Mouse (Mus musculus) limb, embryonic 12.5 days (tissue): ENCODE results near the gene Cnksr3. TPM values are rescaled to one million over a fixed set of nuclear protein-coding genes. Genes with fewer than 3 reads are reported as not detected.

ENCODE experiments used
- ATAC-seq: fragments of 200-750 bp; cut with Nextera tagmentation; 2 replicates; pipeline ENCODE4 v1.8.0; 2017; ENCODE audit warnings: low read depth, moderate TSS enrichment; ENCODE audit not compliant: insufficient number of reproducible peaks, insufficient read depth, low FRiP score, low TSS enrichment
- H3K27ac ChIP-seq: fragments of 300-500 bp; sonication (generic); 2 replicates; pipeline ENCODE4 v1.5.1; 2016; ENCODE audit warnings: mild to moderate bottlenecking, moderate library complexity
- H3K27me3 ChIP-seq: fragments of 300-500 bp; sonication (generic); 2 replicates; pipeline ENCODE4 v1.6.1; 2016; ENCODE audit warnings: mild to moderate bottlenecking, moderate library complexity
- H3K36me3 ChIP-seq: fragments of 300-500 bp; sonication (generic); 2 replicates; pipeline ENCODE4 v1.6.1; 2016; ENCODE audit warnings: mild to moderate bottlenecking, moderate library complexity
- H3K4me1 ChIP-seq: fragments of 300-500 bp; sonication (generic); replicated peaks from 2 replicates; pipeline ENCODE4 v1.6.1; 2016
- H3K4me2 ChIP-seq: fragments of 300-500 bp; sonication (generic); 2 replicates; pipeline ENCODE4 v1.6.1; 2016; ENCODE audit warnings: mild to moderate bottlenecking, moderate library complexity
- H3K4me3 ChIP-seq: fragments of 300-500 bp; sonication (generic); replicated peaks from 2 replicates; pipeline ENCODE4 v1.5.1; 2016; ENCODE audit warnings: mild to moderate bottlenecking
- H3K9ac ChIP-seq: fragments of 300-500 bp; sonication (generic); replicated peaks from 2 replicates; pipeline ENCODE4 v1.6.1; 2016; ENCODE audit warnings: mild to moderate bottlenecking, moderate library complexity
- H3K9me3 ChIP-seq: fragments of 300-500 bp; sonication (generic); 2 replicates; pipeline ENCODE4 v1.6.1; 2016; ENCODE audit warnings: mild to moderate bottlenecking, moderate library complexity
- WGBS: fragments of 180-500 bp; shearing (Covaris S2); methylation state at CpG from one replicate; pipeline ENCODE4 v1.1.7; 2016; 5-methylcytosine and 5-hydroxymethylcytosine counted together
- polyA plus RNA-seq: library from polyadenylated mRNA; unstranded; fragments of >200 nt; fragmentation: Nextera tagmentation; extraction: Ambion mirVana; gene quantifications from 2 replicates; pipeline ENCODE4 v1.2.1, GENCODE M21; 2016

Cnksr3 gene
- polyA plus RNA-seq, 1 experiment from 2014 or later = 14.4 TPM

GRCm38 (mm10) chr10:7195927-7196326 lies 16.1 kb downstream of the Cnksr3 start:
- H3K27me3 ChIP-seq = no peaks in the 10 kb centered on the region
- H3K9me3 ChIP-seq = no peaks in the 10 kb centered on the region
- H3K27ac ChIP-seq = no peak overlapping the region
- H3K36me3 ChIP-seq = no peaks in the 10 kb centered on the region
- peaks cover 3% of the 10 kb centered on the region for H3K4me1 ChIP-seq
- no peak overlapping the region for H3K4me3 ChIP-seq
- ATAC-seq = no peak
- H3K9ac ChIP-seq = no peak overlapping the region
- 73% methylated on average over 6 of the region's 6 CpGs for WGBS
- no peak overlapping the region for H3K4me2 ChIP-seq

GRCm38 (mm10) chr10:7191721-7192413 lies 20.2 kb downstream of the Cnksr3 start:
- Histone ChIP-seq H3K27ac (no peak overlapping the region), H3K4me1 (peaks cover 14% of the 10 kb centered on the region), H3K36me3 (no peaks in the 10 kb centered on the region), H3K9me3 (no peaks in the 10 kb centered on the region), H3K9ac (no peak overlapping the region), H3K27me3 (no peaks in the 10 kb centered on the region), H3K4me3 (no peak overlapping the region), H3K4me2 (no peak overlapping the region)
- ATAC-seq = no peak
- 85% methylated on average over 9 of the region's 9 CpGs for WGBS

- Histone ChIP-seq H3K9me3 (no peaks in the 10 kb centered on the region), H3K4me2 (no peak overlapping the region), H3K36me3 (no peaks in the 10 kb centered on the region), H3K27me3 (no peaks in the 10 kb centered on the region), H3K9ac (no peak overlapping the region), H3K4me3 (no peak overlapping the region), H3K27ac (no peak overlapping the region), H3K4me1 (peaks cover 16% of the 10 kb centered on the region)
- ATAC-seq = no peak
- 86% methylated on average over 6 of the region's 6 CpGs for WGBS
These were observed 22.8 kb downstream of the Cnksr3 start for GRCm38 (mm10) chr10:7189194-7189593.

GRCm38 (mm10) chr10:7187881-7188280 lies 24.2 kb downstream of the Cnksr3 start:
- no peaks in the 10 kb centered on the region for H3K27me3 ChIP-seq
- H3K9ac ChIP-seq = no peak overlapping the region
- H3K4me3 ChIP-seq = no peak overlapping the region
- no peak for ATAC-seq
- H3K36me3 ChIP-seq = no peaks in the 10 kb centered on the region
- WGBS = 52% methylated on average over 7 of the region's 7 CpGs
- H3K4me2 ChIP-seq = no peak overlapping the region
- H3K27ac ChIP-seq = no peak overlapping the region
- H3K9me3 ChIP-seq = no peaks in the 10 kb centered on the region
- H3K4me1 ChIP-seq = peaks cover 29% of the 10 kb centered on the region

GRCm38 (mm10) chr10:7186992-7187391 lies 25.0 kb downstream of the Cnksr3 start:
- H3K27ac ChIP-seq = no peak overlapping the region
- no peaks in the 10 kb centered on the region for H3K36me3 ChIP-seq
- no peak overlapping the region for H3K4me3 ChIP-seq
- H3K4me2 ChIP-seq = no peak overlapping the region
- no peak for ATAC-seq
- H3K4me1 ChIP-seq = peaks cover 38% of the 10 kb centered on the region
- no peaks in the 10 kb centered on the region for H3K9me3 ChIP-seq
- H3K9ac ChIP-seq = no peak overlapping the region
- WGBS = 87% methylated on average over 5 of the region's 5 CpGs
- no peaks in the 10 kb centered on the region for H3K27me3 ChIP-seq

- H3K36me3 ChIP-seq = no peaks in the 10 kb centered on the region
- H3K4me3 ChIP-seq = no peak overlapping the region
- peaks cover 46% of the 10 kb centered on the region for H3K4me1 ChIP-seq
- no peak overlapping the region for H3K9ac ChIP-seq
- H3K4me2 ChIP-seq = no peak overlapping the region
- no peaks in the 10 kb centered on the region for H3K9me3 ChIP-seq
- H3K27me3 ChIP-seq = no peaks in the 10 kb centered on the region
- ATAC-seq = no peak
- WGBS = 89% methylated on average over 5 of the region's 5 CpGs
- no peak overlapping the region for H3K27ac ChIP-seq
These were observed 26.0 kb downstream of the Cnksr3 start for GRCm38 (mm10) chr10:7186018-7186417.

- H3K27me3 ChIP-seq = no peaks in the 10 kb centered on the region
- H3K27ac ChIP-seq = peak overlapping the region; percentile 85
- peak overlapping the region; percentile 44 for H3K4me2 ChIP-seq
- no peaks in the 10 kb centered on the region for H3K9me3 ChIP-seq
- H3K9ac ChIP-seq = 0 out of 2 replicates have a peak overlapping the region, but pooled peaks have one; percentile 34
- no peak overlapping the region; the same call in 1 of the 2 replicates for H3K4me3 ChIP-seq
- 12% methylated on average over 6 of the region's 6 CpGs for WGBS
- H3K4me1 ChIP-seq = peaks cover 43% of the 10 kb centered on the region
- peak; percentile 91 for ATAC-seq
- H3K36me3 ChIP-seq = no peaks in the 10 kb centered on the region
These were observed 28.8 kb downstream of the Cnksr3 start for GRCm38 (mm10) chr10:7183171-7183631.

- no peaks in the 10 kb centered on the region for H3K9me3 ChIP-seq
- WGBS = 45% methylated on average over 12 of the region's 12 CpGs
- H3K9ac ChIP-seq = 0 out of 2 replicates have a peak overlapping the region, but pooled peaks have one; percentile 34
- peaks cover 41% of the 10 kb centered on the region for H3K4me1 ChIP-seq
- H3K27me3 ChIP-seq = no peaks in the 10 kb centered on the region
- no peak overlapping the region; the same call in 1 of the 2 replicates for H3K4me3 ChIP-seq
- H3K36me3 ChIP-seq = no peaks in the 10 kb centered on the region
- H3K4me2 ChIP-seq = peak overlapping the region; percentile 44
- peak overlapping the region; percentile 85 for H3K27ac ChIP-seq
- no peak; the same call in 1 of the 2 replicates for ATAC-seq
These were observed 29.4 kb downstream of the Cnksr3 start for GRCm38 (mm10) chr10:7182555-7183170.

- Histone ChIP-seq H3K27ac (no peak overlapping the region), H3K9me3 (no peaks in the 10 kb centered on the region), H3K36me3 (no peaks in the 10 kb centered on the region), H3K4me1 (peaks cover 49% of the 10 kb centered on the region), H3K27me3 (no peaks in the 10 kb centered on the region), H3K4me3 (no peak overlapping the region), H3K9ac (no peak overlapping the region), H3K4me2 (no peak overlapping the region)
- 68% methylated on average over 5 of the region's 5 CpGs for WGBS
- ATAC-seq = no peak
These were observed 31.7 kb downstream of the Cnksr3 start for GRCm38 (mm10) chr10:7180296-7180695.

- ATAC-seq = no peak
- Histone ChIP-seq H3K36me3 (no peaks in the 10 kb centered on the region), H3K27ac (no peak overlapping the region), H3K9me3 (no peaks in the 10 kb centered on the region), H3K9ac (no peak overlapping the region), H3K4me3 (no peak overlapping the region), H3K4me2 (no peak overlapping the region), H3K27me3 (no peaks in the 10 kb centered on the region), H3K4me1 (peaks cover 41% of the 10 kb centered on the region)
- WGBS = 74% methylated on average over 10 of the region's 10 CpGs
These were observed 33.5 kb downstream of the Cnksr3 start for GRCm38 (mm10) chr10:7178571-7178970.

- Histone ChIP-seq H3K4me1 (peaks cover 24% of the 10 kb centered on the region; the same call in 1 of the 2 replicates), H3K27me3 (no peaks in the 10 kb centered on the region), H3K4me3 (no peak overlapping the region), H3K27ac (no peak overlapping the region), H3K9me3 (no peaks in the 10 kb centered on the region), H3K9ac (no peak overlapping the region), H3K36me3 (no peaks in the 10 kb centered on the region), H3K4me2 (no peak overlapping the region)
- ATAC-seq = no peak
- 79% methylated on average over 8 of the region's 8 CpGs for WGBS
These were observed 35.7 kb downstream of the Cnksr3 start for GRCm38 (mm10) chr10:7176205-7176910.
